Mouse (Mus musculus): ENCODE measurements around the gene Gm49337. TPM values are rescaled to one million over a fixed set of nuclear protein-coding genes. Genes with fewer than 3 reads are reported as not detected.

Gm49337 gene
- polyA plus RNA-seq, 1 experiment from 2014 or later = not detected

GRCm38 (mm10) chr4:116182079-116182478 is 8.9 kb downstream of the Gm49337 start:
- H3K9me3 ChIP-seq (ENCODE audit: control insufficient read depth, low read length) = no peaks in the 10 kb centered on the region
- DNase-seq (ENCODE audit: low spot score) = no peak
- 13% methylated on average over 3 of the region's 3 CpGs for WGBS
- no peak for ATAC-seq (replicated peaks; ENCODE audit: low FRiP score)
- H3K27ac ChIP-seq (ENCODE audit: low read depth, low read length) = no peak overlapping the region
- no peak overlapping the region for H3K9ac ChIP-seq (ENCODE audit: low read length)
- no peak overlapping the region for H3K4me2 ChIP-seq (ENCODE audit: low read depth, low read length, severe bottlenecking)
- peaks cover 4% of the 10 kb centered on the region; the same call in 1 of the 2 replicates for H3K4me1 ChIP-seq (replicated peaks; ENCODE audit: control insufficient read depth, insufficient read depth, low read length)
- no peaks in the 10 kb centered on the region for H3K36me3 ChIP-seq (ENCODE audit: control insufficient read depth, insufficient read depth, low read length)
- H3K4me3 ChIP-seq (ENCODE audit: low read depth, low read length) = no peak overlapping the region
- no peaks in the 10 kb centered on the region for H3K27me3 ChIP-seq (ENCODE audit: control insufficient read depth, insufficient read depth, low read length)

GRCm38 (mm10) chr4:116182745-116183144 is 9.6 kb downstream of the Gm49337 start:
- DNase-seq (ENCODE audit: low spot score) (no peak), ATAC-seq (replicated peaks; ENCODE audit: low FRiP score) (no peak)
- Histone ChIP-seq H3K36me3 (ENCODE audit: control insufficient read depth, insufficient read depth, low read length) (no peaks in the 10 kb centered on the region), H3K4me2 (ENCODE audit: low read depth, low read length, severe bottlenecking) (peak overlapping the region; percentile 31; the same call in 1 of the 2 replicates), H3K9ac (ENCODE audit: low read length) (peak overlapping the region; percentile 47), H3K4me3 (ENCODE audit: low read depth, low read length) (0 out of 2 replicates have a peak overlapping the region, but pooled peaks have one; percentile 2), H3K27me3 (ENCODE audit: control insufficient read depth, insufficient read depth, low read length) (no peaks in the 10 kb centered on the region), H3K4me1 (replicated peaks; ENCODE audit: control insufficient read depth, insufficient read depth, low read length) (peaks cover 4% of the 10 kb centered on the region; the same call in 1 of the 2 replicates), H3K9me3 (ENCODE audit: control insufficient read depth, low read length) (no peaks in the 10 kb centered on the region), H3K27ac (ENCODE audit: low read depth, low read length) (no peak overlapping the region)
- WGBS = 5% methylated on average over 12 of the region's 12 CpGs

GRCm38 (mm10) chr4:116185083-116185482 is 11.9 kb downstream of the Gm49337 start:
- ATAC-seq (replicated peaks; ENCODE audit: low FRiP score) (no peak), DNase-seq (ENCODE audit: low spot score) (no peak)
- Histone ChIP-seq H3K4me3 (ENCODE audit: low read depth, low read length) (no peak overlapping the region), H3K4me1 (replicated peaks; ENCODE audit: control insufficient read depth, insufficient read depth, low read length) (peaks cover 4% of the 10 kb centered on the region; the same call in 1 of the 2 replicates), H3K9ac (ENCODE audit: low read length) (no peak overlapping the region), H3K27ac (ENCODE audit: low read depth, low read length) (no peak overlapping the region), H3K9me3 (ENCODE audit: control insufficient read depth, low read length) (no peaks in the 10 kb centered on the region), H3K36me3 (ENCODE audit: control insufficient read depth, insufficient read depth, low read length) (no peaks in the 10 kb centered on the region), H3K27me3 (ENCODE audit: control insufficient read depth, insufficient read depth, low read length) (no peaks in the 10 kb centered on the region), H3K4me2 (ENCODE audit: low read depth, low read length, severe bottlenecking) (no peak overlapping the region)
- WGBS = 94% methylated on average over 4 of the region's 4 CpGs

GRCm38 (mm10) chr4:116192286-116192835 is 19.2 kb downstream of the Gm49337 start:
- Histone ChIP-seq H3K27me3 (ENCODE audit: control insufficient read depth, insufficient read depth, low read length) (no peaks in the 10 kb centered on the region), H3K4me1 (replicated peaks; ENCODE audit: control insufficient read depth, insufficient read depth, low read length) (no peaks in the 10 kb centered on the region), H3K4me3 (ENCODE audit: low read depth, low read length) (no peak overlapping the region), H3K36me3 (ENCODE audit: control insufficient read depth, insufficient read depth, low read length) (no peaks in the 10 kb centered on the region), H3K9ac (ENCODE audit: low read length) (no peak overlapping the region), H3K9me3 (ENCODE audit: control insufficient read depth, low read length) (no peaks in the 10 kb centered on the region), H3K4me2 (ENCODE audit: low read depth, low read length, severe bottlenecking) (no peak overlapping the region), H3K27ac (ENCODE audit: low read depth, low read length) (no peak overlapping the region)
- 70% methylated on average over 4 of the region's 4 CpGs for WGBS
- DNase-seq (ENCODE audit: low spot score) (no peak), ATAC-seq (replicated peaks; ENCODE audit: low FRiP score) (no peak)

- Histone ChIP-seq H3K27ac (ENCODE audit: low read depth, low read length) (no peak overlapping the region), H3K36me3 (ENCODE audit: control insufficient read depth, insufficient read depth, low read length) (no peaks in the 10 kb centered on the region), H3K9me3 (ENCODE audit: control insufficient read depth, low read length) (no peaks in the 10 kb centered on the region), H3K4me1 (replicated peaks; ENCODE audit: control insufficient read depth, insufficient read depth, low read length) (no peaks in the 10 kb centered on the region), H3K9ac (ENCODE audit: low read length) (no peak overlapping the region), H3K4me2 (ENCODE audit: low read depth, low read length, severe bottlenecking) (no peak overlapping the region), H3K4me3 (ENCODE audit: low read depth, low read length) (no peak overlapping the region), H3K27me3 (ENCODE audit: control insufficient read depth, insufficient read depth, low read length) (no peaks in the 10 kb centered on the region)
- 77% methylated on average over 9 of the region's 9 CpGs for WGBS
- no peak for DNase-seq (ENCODE audit: low spot score)
- ATAC-seq (replicated peaks; ENCODE audit: low FRiP score) = no peak
Observed at GRCm38 (mm10) chr4:116193583-116194383, 20.6 kb downstream of the Gm49337 start.

- H3K9ac ChIP-seq (ENCODE audit: low read length) = no peak overlapping the region
- H3K36me3 ChIP-seq (ENCODE audit: control insufficient read depth, insufficient read depth, low read length) = no peaks in the 10 kb centered on the region
- no peak overlapping the region for H3K4me2 ChIP-seq (ENCODE audit: low read depth, low read length, severe bottlenecking)
- no peak overlapping the region for H3K27ac ChIP-seq (ENCODE audit: low read depth, low read length)
- 76% methylated on average over 2 of the region's 2 CpGs for WGBS
- DNase-seq (ENCODE audit: low spot score) (no peak), ATAC-seq (replicated peaks; ENCODE audit: low FRiP score) (no peak)
- no peaks in the 10 kb centered on the region for H3K27me3 ChIP-seq (ENCODE audit: control insufficient read depth, insufficient read depth, low read length)
- H3K4me1 ChIP-seq (replicated peaks; ENCODE audit: control insufficient read depth, insufficient read depth, low read length) = no peaks in the 10 kb centered on the region
- H3K4me3 ChIP-seq (ENCODE audit: low read depth, low read length) = no peak overlapping the region
- H3K9me3 ChIP-seq (ENCODE audit: control insufficient read depth, low read length) = no peaks in the 10 kb centered on the region
Observed at GRCm38 (mm10) chr4:116198422-116198821, 25.2 kb downstream of the Gm49337 start.

GRCm38 (mm10) chr4:116204422-116204821 is 31.2 kb downstream of the Gm49337 start:
- DNase-seq (ENCODE audit: low spot score) = no peak
- Histone ChIP-seq H3K4me2 (ENCODE audit: low read depth, low read length, severe bottlenecking) (no peak overlapping the region), H3K27ac (ENCODE audit: low read depth, low read length) (no peak overlapping the region), H3K9me3 (ENCODE audit: control insufficient read depth, low read length) (no peaks in the 10 kb centered on the region), H3K4me3 (ENCODE audit: low read depth, low read length) (no peak overlapping the region), H3K36me3 (ENCODE audit: control insufficient read depth, insufficient read depth, low read length) (no peaks in the 10 kb centered on the region), H3K4me1 (replicated peaks; ENCODE audit: control insufficient read depth, insufficient read depth, low read length) (no peaks in the 10 kb centered on the region), H3K9ac (ENCODE audit: low read length) (no peak overlapping the region), H3K27me3 (ENCODE audit: control insufficient read depth, insufficient read depth, low read length) (no peaks in the 10 kb centered on the region)
- 86% methylated on average over 3 of the region's 3 CpGs for WGBS
- ATAC-seq (replicated peaks; ENCODE audit: low FRiP score) = no peak

- H3K4me2 ChIP-seq (ENCODE audit: low read depth, low read length, severe bottlenecking) = no peak overlapping the region
- no peaks in the 10 kb centered on the region for H3K4me1 ChIP-seq (replicated peaks; ENCODE audit: control insufficient read depth, insufficient read depth, low read length)
- H3K27me3 ChIP-seq (ENCODE audit: control insufficient read depth, insufficient read depth, low read length) = no peaks in the 10 kb centered on the region
- 91% methylated on average over 4 of the region's 4 CpGs for WGBS
- H3K4me3 ChIP-seq (ENCODE audit: low read depth, low read length) = no peak overlapping the region
- H3K9me3 ChIP-seq (ENCODE audit: control insufficient read depth, low read length) = no peaks in the 10 kb centered on the region
- no peak for ATAC-seq (replicated peaks; ENCODE audit: low FRiP score)
- no peak overlapping the region for H3K9ac ChIP-seq (ENCODE audit: low read length)
- H3K36me3 ChIP-seq (ENCODE audit: control insufficient read depth, insufficient read depth, low read length) = no peaks in the 10 kb centered on the region
- no peak overlapping the region for H3K27ac ChIP-seq (ENCODE audit: low read depth, low read length)
- DNase-seq (ENCODE audit: low spot score) = no peak
Observed at GRCm38 (mm10) chr4:116206531-116206930, 33.3 kb downstream of the Gm49337 start.

All from forebrain, embryonic 11.5 days (tissue).